Mouse (Mus musculus): ENCODE data around the gene Atxn7l3b.

Atxn7l3b gene

DNA sequence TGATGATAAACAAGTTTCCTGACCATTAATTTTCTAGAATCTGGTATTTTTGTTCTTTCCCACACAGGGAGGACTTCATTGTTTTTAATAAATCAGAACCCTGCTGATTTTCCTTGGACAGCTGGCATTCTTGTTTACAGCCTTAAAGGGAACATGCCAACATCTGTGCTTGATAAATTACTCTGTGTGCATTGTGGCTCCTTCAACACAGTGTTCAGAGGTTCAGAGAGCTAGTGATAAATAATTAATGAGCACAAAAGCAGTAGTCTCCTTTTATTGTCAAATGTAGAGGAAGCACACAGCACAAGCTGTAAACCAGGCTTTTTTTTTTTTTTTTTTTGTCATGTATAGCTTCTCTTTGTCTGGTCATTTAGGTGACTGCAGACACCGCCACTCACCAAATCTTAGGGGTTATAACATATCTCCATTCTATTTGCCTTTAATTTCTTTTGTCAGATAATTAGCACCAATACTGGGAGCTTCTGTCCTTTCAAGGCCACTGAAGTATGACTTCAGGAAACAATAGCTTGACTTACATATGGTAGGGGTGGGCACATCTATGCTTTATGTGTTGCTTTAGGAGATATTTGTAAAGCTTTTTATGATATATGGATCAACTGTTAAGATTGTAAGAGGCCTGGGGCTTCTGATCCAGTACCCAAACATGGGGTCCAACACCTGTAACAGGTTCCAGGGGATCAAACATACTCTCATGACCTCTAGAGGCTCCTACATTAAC lies 52.0 kb downstream of the Atxn7l3b start:
- DNase-seq (ENCODE audit: low spot score) = no peak

Measured in left cerebral cortex, adult 11 months (tissue).